In the genomic region with DNA sequence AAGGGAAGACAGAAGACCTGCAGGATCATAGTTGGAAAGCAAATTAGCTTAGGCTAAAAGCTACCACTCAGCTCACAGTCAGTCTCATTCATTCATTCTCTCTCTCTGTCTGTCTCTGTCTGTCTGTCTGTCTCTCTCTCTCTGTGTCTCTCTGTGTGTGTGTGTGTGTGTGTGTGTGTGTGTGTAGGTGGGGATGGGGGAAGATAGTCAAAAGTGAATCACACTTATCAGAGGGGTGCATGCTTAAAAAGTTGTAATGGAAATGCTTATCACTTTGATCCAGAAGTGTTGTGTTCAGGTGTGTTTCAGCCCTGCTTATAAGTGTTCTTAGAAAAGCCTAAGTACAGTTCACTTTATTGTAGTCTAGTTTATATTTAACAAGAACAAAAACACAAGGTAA, we compare ENCODE assay signal across 28 mouse cellular contexts. TPM values are rescaled to one million over a fixed set of nuclear protein-coding genes. Genes with fewer than 3 reads are reported as not detected.
DNase-seq lines count a peak whose midpoint lies in the region; ATAC-seq and TF ChIP-seq lines count a peak whose summit lies in the region.
"Had no signal": no experiment of that assay in that cellular context is flagged by ENCODE, and none has a peak within 500 bp of the region (broad histone marks: within the 10 kb centered on the region; RNA-seq: fewer than 3 reads in every experiment).

No protein-coding gene starts in this region.

- peak overlapping the region; percentile 100; the same call in 1 of the 2 replicates for H3K9ac ChIP-seq in liver, embryonic 12.5 days
- no peak overlapping the region for H3K9ac ChIP-seq in liver, postnatal 0 days (replicated peaks)
- H3K9ac ChIP-seq in hindbrain, embryonic 11.5 days (ENCODE audit: low read depth, low read length) = no peak overlapping the region
- H3K9ac ChIP-seq: forebrain, postnatal 0 days; hindbrain, embryonic 14.5 days had no signal

- peak overlapping the region; percentile 100 for H3K4me3 ChIP-seq in liver, embryonic 12.5 days
- no peak overlapping the region for H3K4me3 ChIP-seq in liver, postnatal 0 days (ENCODE audit: low read depth, low read length)
- no peak overlapping the region for H3K4me3 ChIP-seq in hindbrain, embryonic 11.5 days (ENCODE audit: low read depth, low read length)

- H3K36me3 ChIP-seq in liver, embryonic 12.5 days = no peaks in the 10 kb centered on the region
- no peaks in the 10 kb centered on the region for H3K36me3 ChIP-seq in liver, postnatal 0 days (replicated peaks; ENCODE audit: insufficient read depth, low read length)
- H3K36me3 ChIP-seq in hindbrain, embryonic 11.5 days (ENCODE audit: control insufficient read depth, insufficient read depth, low read length) = no peaks in the 10 kb centered on the region

- H3K9me3 ChIP-seq in liver, embryonic 12.5 days (replicated peaks) = no peaks in the 10 kb centered on the region
- no peaks in the 10 kb centered on the region for H3K9me3 ChIP-seq in liver, postnatal 0 days (ENCODE audit: low read length)
- no peaks in the 10 kb centered on the region for H3K9me3 ChIP-seq in hindbrain, embryonic 11.5 days (ENCODE audit: control insufficient read depth, low read length)

- TF ChIP-seq CTCF in liver, postnatal 0 days (IDR thresholded peaks at IDR 0.05; ENCODE audit: low read depth) = no peak

- DNase-seq in MEL-GATA-1-ER (ENCODE audit: extremely low read depth, low read depth) = peak; percentile 47
- DNase-seq in liver, postnatal 0 days = no peak
- no peak for DNase-seq in hindbrain, embryonic 11.5 days (ENCODE audit: low spot score)
- no peak for DNase-seq in retina, postnatal 1 day
- no peak for DNase-seq in lung, postnatal 14 days
- DNase-seq: adrenal gland, postnatal 14 days; cerebellum, adult 9-10 months; cerebellum, postnatal 36 days; forebrain, postnatal 0 days; gastrocnemius, postnatal 14 days; heart, adult 18-20 months; heart, postnatal 4 days; kidney, adult 9 months; kidney, postnatal 10 days; layer of hippocampus, adult 9-11 months; midbrain, embryonic 14.5 days; right cerebral cortex, adult 18-20 months; spleen, adult 18-20 months; thymus, adult 18-20 months; thymus, postnatal 25 days had no signal

- peaks cover 34% of the 10 kb centered on the region for H3K4me1 ChIP-seq in liver, embryonic 12.5 days
- peaks cover 9% of the 10 kb centered on the region for H3K4me1 ChIP-seq in liver, postnatal 0 days (ENCODE audit: insufficient read depth)
- H3K4me1 ChIP-seq in hindbrain, embryonic 11.5 days (replicated peaks; ENCODE audit: control insufficient read depth, insufficient read depth, low read length) = no peaks in the 10 kb centered on the region

- H3K27me3 ChIP-seq in liver, embryonic 12.5 days (replicated peaks) = no peaks in the 10 kb centered on the region
- H3K27me3 ChIP-seq in liver, postnatal 0 days (ENCODE audit: insufficient read depth, low read length) = no peaks in the 10 kb centered on the region
- no peaks in the 10 kb centered on the region for H3K27me3 ChIP-seq in hindbrain, embryonic 11.5 days (ENCODE audit: control insufficient read depth, insufficient read depth, low read length)

- H3K27ac ChIP-seq in liver, embryonic 12.5 days = peak overlapping the region; percentile 81
- H3K27ac ChIP-seq in liver, postnatal 0 days (ENCODE audit: low read depth) = no peak overlapping the region
- H3K27ac ChIP-seq in hindbrain, embryonic 11.5 days (ENCODE audit: low read depth, low read length) = no peak overlapping the region
- H3K27ac ChIP-seq: hindbrain, embryonic 14.5 days; macrophage; stomach, postnatal 0 days had no signal

- TF ChIP-seq EP300 in liver, postnatal 0 days (IDR thresholded peaks at IDR 0.05; ENCODE audit: low read depth) = peak; percentile 90

- peak overlapping the region; percentile 76 for H3K4me2 ChIP-seq in liver, embryonic 12.5 days
- peak overlapping the region; percentile 46 for H3K4me2 ChIP-seq in liver, postnatal 0 days (ENCODE audit: low read depth, low read length)
- no peak overlapping the region for H3K4me2 ChIP-seq in hindbrain, embryonic 11.5 days (replicated peaks; ENCODE audit: low read depth, low read length)
- H3K4me2 ChIP-seq: heart, embryonic 11.5 days; hindbrain, embryonic 14.5 days had no signal

- 0 out of 2 replicates have a peak, but pooled peaks have one; percentile 16 for ATAC-seq in erythroblast, adult 5-6 weeks (replicated peaks; ENCODE audit: low FRiP score, poor library complexity, severe bottlenecking)
- ATAC-seq in liver, embryonic 12.5 days = peak; percentile 19
- ATAC-seq in liver, postnatal 0 days = no peak
- ATAC-seq in hindbrain, embryonic 11.5 days (ENCODE audit: low FRiP score) = no peak
- ATAC-seq: CD4-positive, CD25-positive, alpha-beta regulatory T cell, adult 4 months; forebrain, postnatal 0 days; intestine, postnatal 0 days had no signal

RNA-seq across cellular contexts. Expression of a gene that starts 2.8 kb away (rescaled TPM):
- total RNA-seq in erythroblast, adult 5-6 weeks (2015; ENCODE audit: low replicate concordance) = 246 and 281 TPM in 2 replicates
- total RNA-seq in erythroblast, adult 5-6 weeks (2017; ENCODE audit: low replicate concordance) = 419 and 495 TPM in 2 replicates
- polyA plus RNA-seq in liver, embryonic 12.5 days (2016; fragmentation: Nextera tagmentation; extraction: Ambion mirVana) = 50.5 and 51.0 TPM in 2 replicates
- 26.6 and 30.0 TPM in 2 replicates for polyA plus RNA-seq in liver, postnatal 0 days (2015; fragmentation: Nextera tagmentation; extraction: Ambion mirVana)
- polyA plus RNA-seq in hindbrain, embryonic 11.5 days (2014; fragmentation: Nextera tagmentation; extraction: Ambion mirVana) = 42.5 and 48.6 TPM in 2 replicates

Comparison
In these comparisons a context has a peak if more than half of its experiments do, and no peak if none do; other contexts are left out.
1. ATAC-seq: peak in erythroblast, adult 5-6 weeks (single experiment) and liver, embryonic 12.5 days (single experiment); none in liver, postnatal 0 days (single experiment) and hindbrain, embryonic 11.5 days (single experiment).